Mouse (Mus musculus): ENCODE data around the gene Ank3. TPM values are rescaled to one million over a fixed set of nuclear protein-coding genes. Genes with fewer than 3 reads are reported as not detected.

Gene Ank3
- polyA plus RNA-seq, 1 experiment from 2014 or later = 24.5 TPM

DNA sequence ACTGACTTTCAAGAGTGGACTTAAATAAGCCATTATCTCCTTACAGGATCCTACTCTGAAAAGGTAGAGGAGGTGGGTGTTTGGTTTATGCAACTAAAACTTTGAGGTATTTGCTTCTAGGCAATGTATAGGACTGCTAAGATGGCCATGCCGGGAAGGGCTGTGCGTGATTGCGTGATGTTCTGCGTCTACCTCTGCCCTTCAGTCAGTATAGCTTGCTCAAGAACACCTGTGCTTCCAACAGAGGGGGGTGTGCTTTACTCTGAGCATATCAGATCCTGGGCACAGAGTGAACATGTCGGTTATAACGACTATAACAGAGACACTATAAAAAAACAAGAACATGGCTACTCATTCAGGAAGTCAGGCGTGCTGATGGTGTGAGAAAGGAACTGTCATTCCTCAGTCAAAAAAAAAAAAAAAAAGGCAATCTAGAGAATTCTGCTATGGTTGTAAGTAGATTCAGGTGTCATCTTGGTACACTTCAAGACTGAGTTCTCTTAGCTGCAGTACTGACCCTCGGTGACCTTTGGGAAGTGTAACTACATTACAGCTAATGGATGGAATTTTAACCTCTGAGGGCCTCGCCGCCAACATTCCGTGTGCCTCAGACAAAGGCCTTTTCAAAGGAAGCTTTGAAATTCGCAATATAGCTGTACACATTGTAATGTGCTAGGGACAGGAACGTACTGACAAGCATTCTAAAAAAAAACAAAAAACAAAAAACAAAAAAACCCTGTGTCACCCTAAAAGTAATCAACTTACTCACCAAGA lies 387.8 kb downstream of the Ank3 start:
- Histone ChIP-seq H3K27ac (ENCODE audit: low read length) (no peak overlapping the region), H3K4me1 (ENCODE audit: insufficient read depth, low read depth, low read length) (no peaks in the 10 kb centered on the region), H3K9me3 (ENCODE audit: low read length) (no peaks in the 10 kb centered on the region), H3K9ac (replicated peaks; ENCODE audit: low read depth) (no peak overlapping the region), H3K4me3 (ENCODE audit: low read depth, low read length) (no peak overlapping the region), H3K36me3 (ENCODE audit: insufficient read depth, low read length) (no peaks in the 10 kb centered on the region), H3K4me2 (replicated peaks; ENCODE audit: low read depth, low read length) (no peak overlapping the region), H3K27me3 (replicated peaks; ENCODE audit: insufficient read depth, low read length) (no peaks in the 10 kb centered on the region)
- DNase-seq (ENCODE audit: low spot score) (no peak), ATAC-seq (no peak)
- WGBS = 54% methylated on average over 13 of the region's 13 CpGs
- no peak for TF ChIP-seq EP300 (IDR thresholded peaks at IDR 0.05)
- TF ChIP-seq CTCF (IDR thresholded peaks at IDR 0.05) = no peak

DNA sequence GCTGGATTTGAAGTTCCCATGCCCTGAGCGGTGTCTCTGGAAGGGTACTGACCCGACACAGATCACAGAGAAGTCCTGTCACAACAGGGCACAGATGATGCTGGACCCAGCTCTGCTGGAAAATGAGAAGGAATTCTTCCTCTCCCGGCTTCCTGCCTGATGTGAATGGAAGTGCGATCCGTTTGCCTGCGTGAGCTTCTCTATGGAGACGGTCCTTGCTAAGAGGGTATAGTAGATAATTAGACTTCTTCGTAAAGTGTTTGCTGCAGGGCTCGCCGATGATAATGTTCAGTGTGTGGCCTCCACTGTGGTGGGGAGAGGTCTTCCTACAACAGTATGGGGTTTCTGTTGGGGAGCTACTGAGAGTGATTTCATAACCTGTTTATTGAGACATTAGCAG lies 388.8 kb downstream of the Ank3 start:
- no peaks in the 10 kb centered on the region for H3K36me3 ChIP-seq (ENCODE audit: insufficient read depth, low read length)
- 29% methylated on average over 10 of the region's 10 CpGs for WGBS
- H3K4me3 ChIP-seq (ENCODE audit: low read depth, low read length) = no peak overlapping the region
- H3K4me2 ChIP-seq (replicated peaks; ENCODE audit: low read depth, low read length) = no peak overlapping the region
- H3K9ac ChIP-seq (replicated peaks; ENCODE audit: low read depth) = no peak overlapping the region
- no peaks in the 10 kb centered on the region for H3K9me3 ChIP-seq (ENCODE audit: low read length)
- no peak overlapping the region for H3K27ac ChIP-seq (ENCODE audit: low read length)
- no peaks in the 10 kb centered on the region for H3K4me1 ChIP-seq (ENCODE audit: insufficient read depth, low read depth, low read length)
- no peak for DNase-seq (ENCODE audit: low spot score)
- no peaks in the 10 kb centered on the region for H3K27me3 ChIP-seq (replicated peaks; ENCODE audit: insufficient read depth, low read length)
- no peak for ATAC-seq
- no peak for TF ChIP-seq CTCF (IDR thresholded peaks at IDR 0.05)
- TF ChIP-seq EP300 (IDR thresholded peaks at IDR 0.05) = no peak

DNA sequence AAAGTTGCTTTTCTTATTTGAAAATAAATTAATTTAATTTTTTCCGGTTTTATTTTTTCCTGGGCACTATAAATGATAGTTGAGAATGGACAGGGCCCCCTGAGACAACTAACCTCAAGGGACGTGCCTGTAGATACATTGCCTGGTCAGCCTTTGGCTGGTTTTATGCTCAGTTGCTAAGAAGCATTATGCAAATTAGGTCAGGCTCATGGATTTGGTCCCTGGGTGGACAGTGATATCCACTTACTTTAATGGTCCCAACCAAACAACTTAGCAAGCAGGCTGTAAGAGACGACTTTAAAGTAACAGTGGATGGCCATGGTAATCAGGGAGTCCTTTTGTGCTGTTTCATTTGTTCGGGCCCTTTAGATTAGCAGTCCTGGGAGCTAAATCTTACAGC lies 392.0 kb downstream of the Ank3 start:
- TF ChIP-seq CTCF (IDR thresholded peaks at IDR 0.05) (no peak), EP300 (IDR thresholded peaks at IDR 0.05) (no peak)
- no peak overlapping the region for H3K9ac ChIP-seq (replicated peaks; ENCODE audit: low read depth)
- no peak for ATAC-seq
- H3K4me1 ChIP-seq (ENCODE audit: insufficient read depth, low read depth, low read length) = no peaks in the 10 kb centered on the region
- no peaks in the 10 kb centered on the region for H3K36me3 ChIP-seq (ENCODE audit: insufficient read depth, low read length)
- no peak overlapping the region for H3K4me2 ChIP-seq (replicated peaks; ENCODE audit: low read depth, low read length)
- H3K4me3 ChIP-seq (ENCODE audit: low read depth, low read length) = no peak overlapping the region
- WGBS = 82% methylated on average over 4 of the region's 4 CpGs
- no peaks in the 10 kb centered on the region for H3K9me3 ChIP-seq (ENCODE audit: low read length)
- H3K27me3 ChIP-seq (replicated peaks; ENCODE audit: insufficient read depth, low read length) = no peaks in the 10 kb centered on the region
- DNase-seq (ENCODE audit: low spot score) = no peak
- H3K27ac ChIP-seq (ENCODE audit: low read length) = no peak overlapping the region

DNA sequence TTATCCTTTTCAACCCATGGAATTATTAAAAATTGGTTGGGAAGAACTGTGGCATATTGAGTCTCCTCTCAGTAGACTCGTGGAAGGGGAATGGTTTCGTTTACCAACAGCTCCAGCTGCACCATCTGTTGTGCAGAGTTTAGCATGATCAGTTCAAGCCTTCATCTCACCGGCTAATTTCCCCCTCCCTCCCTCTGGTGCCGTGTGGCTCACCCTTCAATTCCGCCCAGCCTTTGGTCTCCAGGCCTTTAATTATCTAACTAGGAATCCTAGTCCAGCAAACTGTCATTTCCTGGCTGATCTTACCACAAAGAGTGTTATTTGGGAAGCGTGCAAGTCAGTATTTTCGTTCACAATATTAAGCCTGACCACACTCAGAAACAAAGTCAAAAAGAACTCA lies 393.4 kb downstream of the Ank3 start:
- 65% methylated on average over 7 of the region's 7 CpGs for WGBS
- TF ChIP-seq EP300 (IDR thresholded peaks at IDR 0.05) (no peak), CTCF (IDR thresholded peaks at IDR 0.05) (no peak)
- no peak overlapping the region for H3K27ac ChIP-seq (ENCODE audit: low read length)

DNA sequence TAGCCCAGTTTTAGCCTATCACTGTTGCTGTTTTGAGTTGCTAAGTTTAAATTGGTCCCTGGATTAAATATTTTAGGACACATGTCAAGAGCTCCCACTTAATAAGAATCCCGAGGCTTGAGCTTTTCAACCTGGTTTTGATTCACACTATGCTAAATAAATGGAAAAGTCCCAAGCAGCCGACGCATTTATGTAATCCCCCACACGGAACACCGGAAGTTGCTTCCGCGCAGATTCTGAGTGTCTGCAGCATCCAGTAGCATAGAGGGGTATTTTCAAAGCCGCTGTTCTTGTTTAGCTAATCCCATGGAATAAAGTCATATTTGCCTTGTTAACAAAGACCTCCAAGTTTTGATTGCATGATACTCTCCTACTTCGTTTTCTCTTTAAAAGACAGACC lies 393.8 kb downstream of the Ank3 start:
- Histone ChIP-seq H3K36me3 (ENCODE audit: insufficient read depth, low read length) (no peaks in the 10 kb centered on the region), H3K4me3 (ENCODE audit: low read depth, low read length) (no peak overlapping the region), H3K4me1 (ENCODE audit: insufficient read depth, low read depth, low read length) (no peaks in the 10 kb centered on the region), H3K9ac (replicated peaks; ENCODE audit: low read depth) (no peak overlapping the region), H3K27ac (ENCODE audit: low read length) (no peak overlapping the region), H3K27me3 (replicated peaks; ENCODE audit: insufficient read depth, low read length) (no peaks in the 10 kb centered on the region), H3K9me3 (ENCODE audit: low read length) (no peaks in the 10 kb centered on the region), H3K4me2 (replicated peaks; ENCODE audit: low read depth, low read length) (no peak overlapping the region)
- ATAC-seq = no peak
- 79% methylated on average over 9 of the region's 9 CpGs for WGBS
- DNase-seq (ENCODE audit: low spot score) = no peak
- TF ChIP-seq CTCF (IDR thresholded peaks at IDR 0.05) (no peak), EP300 (IDR thresholded peaks at IDR 0.05) (no peak)

More for the DNA sequence above, 393.4 kb downstream of the Ank3 start:
- Histone ChIP-seq H3K4me3 (ENCODE audit: low read depth, low read length) (no peak overlapping the region), H3K9me3 (ENCODE audit: low read length) (no peaks in the 10 kb centered on the region), H3K9ac (replicated peaks; ENCODE audit: low read depth) (no peak overlapping the region), H3K4me2 (replicated peaks; ENCODE audit: low read depth, low read length) (no peak overlapping the region), H3K27me3 (replicated peaks; ENCODE audit: insufficient read depth, low read length) (no peaks in the 10 kb centered on the region), H3K36me3 (ENCODE audit: insufficient read depth, low read length) (no peaks in the 10 kb centered on the region), H3K4me1 (ENCODE audit: insufficient read depth, low read depth, low read length) (no peaks in the 10 kb centered on the region)
- ATAC-seq (no peak), DNase-seq (ENCODE audit: low spot score) (no peak)

DNA sequence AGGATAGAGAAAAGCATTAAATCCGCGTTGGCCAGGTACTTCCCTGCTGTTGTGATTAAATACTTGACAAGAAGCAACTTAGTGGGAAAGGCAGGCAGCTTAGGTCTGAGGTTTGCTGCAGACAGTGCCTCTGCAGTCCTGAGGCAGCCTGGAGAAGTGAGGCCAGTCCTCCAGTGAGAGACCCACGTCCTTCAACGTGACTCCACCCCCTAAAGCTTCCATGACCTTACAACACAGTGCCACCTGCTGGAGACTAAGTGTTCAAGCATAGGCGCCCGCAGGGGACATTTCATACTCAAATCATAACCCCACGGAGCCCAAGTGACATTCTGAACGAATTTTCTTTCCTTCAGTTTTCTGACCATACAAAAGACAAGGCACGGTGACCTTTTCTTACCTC lies 394.5 kb downstream of the Ank3 start:
- Histone ChIP-seq H3K9me3 (ENCODE audit: low read length) (no peaks in the 10 kb centered on the region), H3K36me3 (ENCODE audit: insufficient read depth, low read length) (no peaks in the 10 kb centered on the region), H3K4me3 (ENCODE audit: low read depth, low read length) (no peak overlapping the region), H3K27me3 (replicated peaks; ENCODE audit: insufficient read depth, low read length) (no peaks in the 10 kb centered on the region), H3K9ac (replicated peaks; ENCODE audit: low read depth) (no peak overlapping the region), H3K4me2 (replicated peaks; ENCODE audit: low read depth, low read length) (no peak overlapping the region), H3K4me1 (ENCODE audit: insufficient read depth, low read depth, low read length) (no peaks in the 10 kb centered on the region), H3K27ac (ENCODE audit: low read length) (no peak overlapping the region)
- WGBS = 36% methylated on average over 9 of the region's 9 CpGs
- ATAC-seq (peak; percentile 66), DNase-seq (ENCODE audit: low spot score) (peak; percentile 81)
- TF ChIP-seq CTCF (IDR thresholded peaks at IDR 0.05) (peak; percentile 72), EP300 (IDR thresholded peaks at IDR 0.05) (no peak)

Measured in lung, postnatal 0 days (tissue).